Mouse (Mus musculus) erythroblast, embryonic 14.5 days (primary cell): ENCODE measurements around the gene Card11.

Experiments
- GATA1 ChIP-seq: IDR thresholded peaks from 2 replicates; pipeline ENCODE4 v1.6.1; 2012; ENCODE audit warnings: low read length, inconsistent platforms, mixed read lengths
- TAL1 ChIP-seq: IDR thresholded peaks from 3 replicates; pipeline ENCODE4 v1.6.1; 2012; ENCODE audit warnings: low read length, inconsistent platforms, mixed read lengths

DNA sequence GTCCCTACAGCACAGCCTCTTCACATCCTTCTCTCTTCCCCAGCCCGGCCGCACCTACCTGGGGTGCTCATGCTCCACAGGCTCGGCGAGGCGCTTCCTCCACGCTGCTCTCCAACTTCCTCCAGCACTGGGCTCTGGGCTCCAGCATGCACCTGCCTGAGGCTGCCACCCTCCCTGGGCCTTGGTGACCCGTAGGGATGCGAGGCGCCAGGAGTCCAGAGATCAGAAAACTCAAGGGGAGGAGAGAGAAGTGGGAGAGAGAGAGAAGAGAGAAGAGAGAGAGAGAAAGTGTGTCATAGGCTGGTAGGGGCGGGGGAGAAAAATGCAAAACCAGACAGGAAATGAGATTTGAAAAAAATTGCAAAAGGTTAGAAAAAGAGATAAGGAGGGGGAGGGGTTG lies at the start of gene Card11:
- TF ChIP-seq GATA1 (no peak), TAL1 (no peak)
